Comparison of ENCODE assay signal across 26 mouse cellular contexts in the genomic region with DNA sequence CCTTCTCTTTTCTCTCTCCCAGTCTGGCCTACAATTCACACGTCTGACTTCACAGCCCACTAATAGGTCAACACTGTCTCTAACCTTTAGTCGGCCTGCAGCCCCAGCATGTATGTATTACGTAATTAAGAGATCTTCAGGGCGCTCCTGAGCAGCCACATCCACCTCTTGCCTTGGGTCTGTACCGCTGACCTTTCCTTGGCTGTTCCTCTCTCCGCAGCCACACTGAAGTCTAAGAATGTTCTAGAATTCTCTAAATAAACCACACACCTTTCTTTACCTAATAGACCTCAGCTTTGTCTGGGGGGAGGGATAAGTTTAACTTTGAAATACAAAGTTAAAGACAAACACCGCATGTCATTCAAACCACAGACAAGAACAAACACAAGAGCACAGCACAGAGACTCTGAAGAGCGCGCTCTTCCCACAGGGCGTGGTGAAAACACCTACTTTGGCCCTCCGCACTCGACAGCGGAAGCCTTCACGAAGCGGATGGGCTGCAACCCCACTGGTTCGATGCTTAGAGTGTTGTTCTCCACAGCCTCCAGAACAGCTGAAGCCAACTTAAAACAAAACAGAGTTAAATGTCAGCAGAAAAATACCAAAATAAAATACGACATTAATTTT. TPM values are rescaled to one million over a fixed set of nuclear protein-coding genes. Genes with fewer than 3 reads are reported as not detected.
DNase-seq lines count a peak whose midpoint lies in the region; ATAC-seq and TF ChIP-seq lines count a peak whose summit lies in the region.
"Had no signal": no experiment of that assay in that cellular context is flagged by ENCODE, and none has a peak within 500 bp of the region (broad histone marks: within the 10 kb centered on the region; RNA-seq: fewer than 3 reads in every experiment).

No protein-coding gene starts in this region.

- H3K4me2 ChIP-seq in embryonic facial prominence, embryonic 15.5 days (replicated peaks) = no peak overlapping the region
- H3K4me2 ChIP-seq: forebrain, embryonic 15.5 days; heart, embryonic 15.5 days; hindbrain, embryonic 13.5 days; liver, embryonic 13.5 days; neural tube, embryonic 15.5 days had no signal

- H3K9me3 ChIP-seq in embryonic facial prominence, embryonic 15.5 days (replicated peaks) = no peaks in the 10 kb centered on the region
- no peaks in the 10 kb centered on the region for H3K9me3 ChIP-seq in embryonic facial prominence, embryonic 10.5 days
- H3K9me3 ChIP-seq: forebrain, embryonic 15.5 days; heart, embryonic 15.5 days; hindbrain, embryonic 13.5 days; liver, embryonic 13.5 days; megakaryocyte, embryonic 14.5 days; neural tube, embryonic 15.5 days had no signal

- H3K27me3 ChIP-seq in embryonic facial prominence, embryonic 15.5 days = no peaks in the 10 kb centered on the region
- H3K27me3 ChIP-seq in embryonic facial prominence, embryonic 10.5 days (replicated peaks; ENCODE audit: low read depth, poor library complexity, severe bottlenecking) = no peaks in the 10 kb centered on the region
- no peaks in the 10 kb centered on the region for H3K27me3 ChIP-seq in spleen, adult 2 months (ENCODE audit: control insufficient read depth, insufficient read depth, low read length)
- H3K27me3 ChIP-seq: forebrain, embryonic 15.5 days; heart, embryonic 15.5 days; hindbrain, embryonic 13.5 days; liver, embryonic 13.5 days; megakaryocyte, embryonic 14.5 days; neural tube, embryonic 15.5 days; Patski had no signal

- no peak overlapping the region for H3K9ac ChIP-seq in embryonic facial prominence, embryonic 15.5 days
- H3K9ac ChIP-seq: forebrain, embryonic 15.5 days; heart, embryonic 15.5 days; hindbrain, embryonic 13.5 days; liver, embryonic 13.5 days; neural tube, embryonic 15.5 days had no signal

- WGBS in embryonic facial prominence, embryonic 15.5 days = 74% methylated on average over 17 of the region's 17 CpGs
- 92% methylated on average over 17 of the region's 17 CpGs for WGBS in embryonic facial prominence, embryonic 10.5 days
- 81% methylated on average over 17 of the region's 17 CpGs for WGBS in spleen, adult 2 months

- no peak for TF ChIP-seq CTCF in spleen, adult 2 months (IDR thresholded peaks at IDR 0.05; ENCODE audit: extremely low read depth, insufficient read depth, insufficient read length, insufficient replicate concordance)

- H3K36me3 ChIP-seq in embryonic facial prominence, embryonic 15.5 days = peaks cover 39% of the 10 kb centered on the region
- H3K36me3 ChIP-seq in embryonic facial prominence, embryonic 10.5 days (replicated peaks) = peaks cover 88% of the 10 kb centered on the region
- peaks cover 41% of the 10 kb centered on the region for H3K36me3 ChIP-seq in spleen, adult 2 months (ENCODE audit: control insufficient read depth, insufficient read depth, low read length)

- no peak for DNase-seq in embryonic facial prominence, embryonic 10.5 days (ENCODE audit: low spot score)
- DNase-seq in spleen, adult 2 months (ENCODE audit: low read depth in 1 of 2, low spot score in 2 of 2) = peak in 1 of 2 experiments; percentile 68
- DNase-seq in spleen, adult 12 weeks (ENCODE audit: low spot score) = no peak
- peak; percentile 45 for DNase-seq in thymus, postnatal 25 days
- no peak for DNase-seq in urinary bladder, postnatal 4 days (ENCODE audit: low spot score in 2 of 2)
- no peak for DNase-seq in layer of hippocampus, adult 9-10 months (ENCODE audit: low spot score)
- DNase-seq: cerebellum, adult 2 months; embryo, embryonic 11 days; kidney, adult 8-10 months; kidney, postnatal 36 days; liver, embryonic 13.5 days; retina, postnatal 1 day had no signal

- peak overlapping the region; percentile 48; the same call in 1 of the 2 replicates for H3K27ac ChIP-seq in embryonic facial prominence, embryonic 15.5 days (replicated peaks)
- H3K27ac ChIP-seq in embryonic facial prominence, embryonic 10.5 days (replicated peaks) = no peak overlapping the region
- peak overlapping the region; percentile 84 for H3K27ac ChIP-seq in spleen, adult 2 months (ENCODE audit: insufficient read depth, low read length)
- H3K27ac ChIP-seq: forebrain, embryonic 15.5 days; hindbrain, embryonic 13.5 days; liver, embryonic 13.5 days; neural tube, embryonic 15.5 days had no signal

- H3K4me1 ChIP-seq in embryonic facial prominence, embryonic 15.5 days = peaks cover 9% of the 10 kb centered on the region
- 0 out of 2 replicates have a peak, but pooled peaks cover 3% of the 10 kb centered on the region for H3K4me1 ChIP-seq in embryonic facial prominence, embryonic 10.5 days
- no peaks in the 10 kb centered on the region for H3K4me1 ChIP-seq in spleen, adult 2 months (ENCODE audit: control insufficient read depth, insufficient read depth, insufficient read length)
- H3K4me1 ChIP-seq: forebrain, embryonic 15.5 days; heart, embryonic 15.5 days; hindbrain, embryonic 13.5 days; neural tube, embryonic 15.5 days had no signal

- no peak for ATAC-seq in embryonic facial prominence, embryonic 15.5 days (ENCODE audit: insufficient number of reproducible peaks, low FRiP score, low TSS enrichment, low read depth)
- ATAC-seq in megakaryocyte, adult 5-6 weeks (ENCODE audit: poor library complexity, severe bottlenecking) = peak; percentile 58
- ATAC-seq: forebrain, embryonic 15.5 days had no signal

- no peak overlapping the region for H3K4me3 ChIP-seq in embryonic facial prominence, embryonic 15.5 days (replicated peaks)
- no peak overlapping the region for H3K4me3 ChIP-seq in embryonic facial prominence, embryonic 10.5 days
- peak overlapping the region; percentile 48 for H3K4me3 ChIP-seq in spleen, adult 2 months (ENCODE audit: extremely low read depth, insufficient read depth, insufficient read length)
- H3K4me3 ChIP-seq: forebrain, embryonic 15.5 days; heart, embryonic 15.5 days; hindbrain, embryonic 13.5 days; liver, embryonic 13.5 days; megakaryocyte, embryonic 14.5 days; neural tube, embryonic 15.5 days had no signal

- peak; percentile 58 for TF ChIP-seq POLR2A in spleen, adult 2 months (IDR thresholded peaks at IDR 0.05; ENCODE audit: low read depth, low read length)

RNA-seq across cellular contexts. Expression of a gene that starts 17.0 kb away (rescaled TPM):
- 0.12 and 0.24 TPM in 2 replicates for polyA plus RNA-seq in embryonic facial prominence, embryonic 15.5 days (2015; fragmentation: Nextera tagmentation; extraction: Ambion mirVana)
- 0.05 and 0.16 TPM in 2 replicates for polyA plus RNA-seq in embryonic facial prominence, embryonic 10.5 days (2016; fragmentation: Nextera tagmentation; extraction: Ambion mirVana)
- 0.02 TPM in 1 of 2 replicates, not detected in the other for polyA plus RNA-seq in spleen, adult 2 months (2012; rRNA removed)
- 0.09 TPM in 1 of 2 replicates, not detected in the other for total RNA-seq in megakaryocyte, adult 5-6 weeks (2015)
- total RNA-seq in megakaryocyte, adult 5-6 weeks (2017) = not detected in 2 replicates
- total RNA-seq: granulocyte monocyte progenitor cell, adult 5-6 weeks; monocyte, adult 5-6 weeks had no signal
- polyA plus RNA-seq: liver, embryonic 13.5 days; neural tube, embryonic 15.5 days had no signal

RNA-seq across cellular contexts. Expression of a gene that starts 36.8 kb away (rescaled TPM):
- polyA plus RNA-seq in embryonic facial prominence, embryonic 15.5 days (2015; fragmentation: Nextera tagmentation; extraction: Ambion mirVana) = 33.1 and 36.0 TPM in 2 replicates
- polyA plus RNA-seq in embryonic facial prominence, embryonic 10.5 days (2016; fragmentation: Nextera tagmentation; extraction: Ambion mirVana) = 36.5 and 37.3 TPM in 2 replicates
- 34.3 and 69.3 TPM in 2 replicates for polyA plus RNA-seq in spleen, adult 2 months (2012; rRNA removed)
- 5.6 and 6.0 TPM in 2 replicates for total RNA-seq in megakaryocyte, adult 5-6 weeks (2015)
- 8.2 and 14.5 TPM in 2 replicates for total RNA-seq in megakaryocyte, adult 5-6 weeks (2017)

RNA-seq across cellular contexts. Expression of a gene that starts 58.6 kb away (rescaled TPM):
- polyA plus RNA-seq in embryonic facial prominence, embryonic 15.5 days (2015; fragmentation: Nextera tagmentation; extraction: Ambion mirVana) = not detected in 2 replicates
- not detected in 2 replicates for polyA plus RNA-seq in embryonic facial prominence, embryonic 10.5 days (2016; fragmentation: Nextera tagmentation; extraction: Ambion mirVana)
- not detected in 2 replicates for polyA plus RNA-seq in spleen, adult 2 months (2012; rRNA removed)
- total RNA-seq in megakaryocyte, adult 5-6 weeks (2015) = not detected in 2 replicates
- not detected in 2 replicates for total RNA-seq in megakaryocyte, adult 5-6 weeks (2017)
- total RNA-seq: adrenal gland, adult 2 months; gastrocnemius, adult 18-20 months; granulocyte monocyte progenitor cell, adult 5-6 weeks; layer of hippocampus, postnatal 14 days; left cerebral cortex, postnatal 25 days; monocyte, adult 5-6 weeks had no signal
- polyA plus RNA-seq: adrenal gland, adult 2 months; cerebellum, adult 2 months; forebrain, embryonic 15.5 days; heart, embryonic 15.5 days; hindbrain, embryonic 13.5 days; liver, embryonic 13.5 days; neural tube, embryonic 15.5 days; Patski had no signal
